Mouse (Mus musculus) thymus, adult 2 months (tissue): Measurements from ENCODE around the gene 1700029F12Rik.

ENCODE experiments used
- CTCF ChIP-seq: fragments of 200-500 bp; IDR thresholded peaks from 2 replicates; pipeline ENCODE4 v1.5.1; 2012; ENCODE audit warnings: mild to moderate bottlenecking, control low read depth, low read length, moderate library complexity, borderline replicate concordance; ENCODE audit not compliant: control insufficient read depth, poor library complexity, insufficient read depth; ENCODE audit errors: extremely low read depth
- POLR2A ChIP-seq: fragments of 200-500 bp; IDR thresholded peaks from 2 replicates; pipeline ENCODE4 v1.6.1; 2012; ENCODE audit warnings: mild to moderate bottlenecking, low read length, control low read depth, moderate library complexity; ENCODE audit not compliant: control insufficient read depth, poor library complexity, insufficient read depth; ENCODE audit errors: extremely low read depth

DNA sequence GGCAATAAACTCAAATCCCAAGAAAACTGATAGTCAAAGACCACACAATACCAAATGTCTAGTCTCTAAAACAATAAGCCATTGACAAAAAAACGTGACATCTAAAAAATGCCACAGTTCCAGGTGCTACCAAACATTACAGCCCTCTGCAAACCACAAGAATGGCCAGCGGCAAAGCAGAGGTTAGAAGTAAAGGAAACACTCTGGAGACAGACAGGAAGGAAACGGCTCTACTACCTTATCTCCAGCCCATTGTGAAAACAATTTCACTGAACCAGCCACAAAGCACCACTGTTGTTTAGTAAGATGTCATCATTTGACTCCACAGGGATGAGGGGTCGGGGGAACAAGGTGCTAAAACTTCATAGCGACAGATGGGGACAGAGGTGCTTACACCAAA is 38.9 kb downstream of the 1700029F12Rik start:
- TF ChIP-seq CTCF (no peak), POLR2A (no peak)
